Mouse (Mus musculus) Patski (cell line): Measurements from ENCODE around the gene Tnrc6c. TPM values are rescaled to one million over a fixed set of nuclear protein-coding genes. Genes with fewer than 3 reads are reported as not detected.

ENCODE experiments used
- ATAC-seq: fragments of 100-300 bp; one replicate; pipeline ENCODE4 v1.8.0; 2021
- CTCF ChIA-PET: fragments of 350-600 bp; sonication (Branson Sonifier 250); formaldehyde crosslinking; loops from one replicate; lab custom pipeline; 2022; ENCODE audit warnings: inconsistent platforms; lab: Charles Lee
- POLR2A ChIA-PET: fragments of 350-600 bp; sonication (Branson Sonifier 250); formaldehyde crosslinking; loops from one replicate; lab custom pipeline; 2022; ENCODE audit warnings: antibody characterized with exemption, inconsistent platforms; lab: Charles Lee
- DNase-seq: peaks from one replicate; pipeline ENCODE4 v3.0.0-alpha.2; 2011; ENCODE audit warnings: low read depth, low spot score
- H3K27me3 ChIP-seq: fragments of 371-371 bp; one replicate; pipeline ENCODE4 v1.5.1; 2021
- CTCF ChIP-seq: fragments of 100-300 bp; IDR thresholded peaks from one replicate; pipeline ENCODE4 v1.5.1; 2021
- in situ Hi-C: fragments of 300-500 bp; cut with MboI; formaldehyde crosslinking; loops from 3 replicates; pipeline ENCODE4 v1.11.1; 2018; ENCODE audit warnings: low pct_unique_long_range_greater_than_20kb, mixed read lengths
- polyA plus RNA-seq: library from polyadenylated mRNA; unstranded; gene quantifications from one replicate; pipeline ENCODE4 v1.2.3, GENCODE M21; 2021

Gene Tnrc6c
- polyA plus RNA-seq, 1 experiment from 2014 or later, result 21.1 TPM

DNA sequence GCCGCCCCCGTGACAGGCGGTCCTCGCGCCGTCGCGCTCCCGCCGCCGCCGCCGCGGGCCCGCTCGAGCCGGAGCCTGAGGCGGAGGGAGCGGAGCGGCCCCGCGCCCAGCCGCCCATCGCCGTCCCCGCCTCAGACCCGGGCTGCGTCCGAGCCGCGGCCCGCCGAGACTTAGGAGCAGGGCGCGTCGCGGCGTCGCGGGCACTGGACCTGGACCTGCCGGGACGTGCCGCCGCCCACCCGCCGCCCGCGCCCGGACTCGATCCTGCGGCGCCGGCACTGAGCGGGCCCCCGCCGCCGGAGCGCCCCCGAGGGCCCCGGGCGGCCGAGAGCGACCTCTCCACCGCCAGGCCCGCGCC is 824 bp downstream of the Tnrc6c start:
- in situ Hi-C loops, result loop anchor here (5.0 kb wide), 1 partner anchor 268 kb away; no protein-coding TSS in a partner anchor
- ATAC-seq, result peak; percentile 18
- ChIA-PET CTCF (interaction anchor here (1.9 kb wide), 1 partner anchor 11 kb away, joined by 6 read pairs; no protein-coding TSS in a partner anchor), POLR2A (interaction anchor here (0.6 to 1.4 kb wide), 8 partner anchors 8 to 270 kb away, joined by 3 to 5 read pairs (median 3); no protein-coding TSS in a partner anchor)
- no peaks in the 10 kb centered on the region for H3K27me3 ChIP-seq
- TF ChIP-seq CTCF, result no peak
- no peak for DNase-seq

DNA sequence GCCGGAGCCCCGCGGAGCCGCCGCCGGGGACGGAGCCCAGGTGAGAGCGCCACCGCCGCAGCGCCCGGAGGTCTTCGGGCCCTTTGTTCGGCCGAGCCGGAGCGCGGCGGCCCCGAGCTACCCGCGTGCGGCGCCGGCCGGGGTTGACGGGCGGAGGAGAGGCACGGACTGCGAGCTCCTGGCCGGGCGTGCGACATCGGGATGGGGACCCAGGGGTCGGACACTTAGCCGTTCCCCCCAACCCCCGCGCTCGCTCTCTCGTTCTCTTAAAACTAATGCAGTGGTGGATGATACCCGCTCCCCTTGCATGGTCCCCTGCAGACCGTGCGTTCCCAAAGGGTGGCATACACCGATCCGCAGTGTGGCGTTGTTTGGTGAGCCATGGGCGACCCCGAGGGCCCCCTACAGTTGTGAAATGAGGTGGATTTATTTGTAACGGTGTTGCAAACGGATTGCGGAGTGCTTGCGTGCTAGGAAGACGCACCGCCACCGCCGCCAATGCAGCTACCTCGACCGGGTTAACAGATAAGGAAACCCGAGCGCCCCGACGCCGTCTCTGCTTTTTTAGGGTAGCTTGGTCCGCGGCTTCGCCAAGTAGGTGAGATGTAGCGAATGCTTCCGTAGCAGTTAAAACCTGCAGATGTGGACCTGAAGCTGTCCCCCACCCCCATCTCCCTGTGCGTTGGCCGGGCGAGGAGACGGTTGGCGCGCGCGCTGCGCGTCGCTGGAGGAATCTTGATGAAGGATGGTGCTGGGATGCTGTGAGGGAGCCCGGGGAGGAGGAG is 1.4 kb downstream of the Tnrc6c start:
- ATAC-seq, result no peak
- ChIA-PET CTCF (interaction anchor here (0.9 kb wide), 1 partner anchor 8 kb away, joined by 3 read pairs; no protein-coding TSS in a partner anchor), POLR2A (interaction anchor here (0.6 to 0.7 kb wide), 3 partner anchors 8 to 271 kb away, joined by 3 read pairs; no protein-coding TSS in a partner anchor)
- DNase-seq, result no peak
- in situ Hi-C loops, result no loop called here
- TF ChIP-seq CTCF, result no peak
- no peaks in the 10 kb centered on the region for H3K27me3 ChIP-seq

DNA sequence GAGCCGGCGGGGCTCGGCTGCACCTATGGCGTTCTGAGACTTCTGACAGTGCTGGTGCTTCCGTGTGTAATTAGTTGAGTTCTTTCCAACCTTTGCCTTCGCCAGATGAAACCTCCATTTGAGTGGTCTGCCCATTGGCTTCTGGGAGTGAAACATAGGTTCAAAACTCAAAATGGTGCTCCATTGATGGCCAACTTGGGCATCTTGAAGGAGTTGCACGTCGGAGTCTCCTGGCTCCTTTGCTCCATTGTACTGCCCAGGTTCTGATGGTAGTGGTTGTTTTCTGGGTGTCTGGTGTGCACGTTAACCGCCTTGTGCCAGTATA is 1.9 kb downstream of the Tnrc6c start:
- no peak for DNase-seq
- no peak for TF ChIP-seq CTCF
- H3K27me3 ChIP-seq, result no peaks in the 10 kb centered on the region
- in situ Hi-C loops, result no loop called here
- ATAC-seq, result no peak
- ChIA-PET POLR2A (no interaction called here), CTCF (interaction anchor here (0.9 kb wide), 1 partner anchor 8 kb away, joined by 3 read pairs; no protein-coding TSS in a partner anchor)

DNA sequence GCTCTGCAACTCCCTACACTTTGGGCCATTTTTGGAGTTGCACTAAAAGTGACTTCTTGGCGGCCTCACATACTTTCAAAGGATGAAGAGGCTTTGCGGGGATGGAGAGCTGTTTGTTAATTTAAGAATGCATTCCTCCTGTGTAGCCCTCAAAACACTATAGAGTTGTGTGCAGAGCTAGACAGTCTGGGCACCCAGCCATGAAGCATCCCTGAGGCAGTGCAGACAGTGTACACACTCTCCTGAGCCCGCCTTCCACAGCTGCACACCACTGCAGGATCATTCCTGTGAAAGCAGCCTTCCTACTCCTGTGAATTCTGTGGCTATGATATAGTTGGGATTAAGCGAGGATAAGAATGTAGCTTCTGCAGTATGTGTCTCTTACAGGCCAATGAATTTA is 4.9 kb downstream of the Tnrc6c start:
- CTCF ChIA-PET, result interaction anchor here (1.0 to 1.3 kb wide), 2 partner anchors 9 to 18 kb away, joined by 3 read pairs; no protein-coding TSS in a partner anchor
- ATAC-seq (no peak), DNase-seq (no peak)
- in situ Hi-C loops, result no loop called here
- no peak for TF ChIP-seq CTCF
- POLR2A ChIA-PET, result interaction anchor here (0.6 to 0.7 kb wide), 2 partner anchors 8 to 247 kb away, joined by 3 to 4 read pairs; no protein-coding TSS in a partner anchor
- H3K27me3 ChIP-seq, result no peaks in the 10 kb centered on the region

DNA sequence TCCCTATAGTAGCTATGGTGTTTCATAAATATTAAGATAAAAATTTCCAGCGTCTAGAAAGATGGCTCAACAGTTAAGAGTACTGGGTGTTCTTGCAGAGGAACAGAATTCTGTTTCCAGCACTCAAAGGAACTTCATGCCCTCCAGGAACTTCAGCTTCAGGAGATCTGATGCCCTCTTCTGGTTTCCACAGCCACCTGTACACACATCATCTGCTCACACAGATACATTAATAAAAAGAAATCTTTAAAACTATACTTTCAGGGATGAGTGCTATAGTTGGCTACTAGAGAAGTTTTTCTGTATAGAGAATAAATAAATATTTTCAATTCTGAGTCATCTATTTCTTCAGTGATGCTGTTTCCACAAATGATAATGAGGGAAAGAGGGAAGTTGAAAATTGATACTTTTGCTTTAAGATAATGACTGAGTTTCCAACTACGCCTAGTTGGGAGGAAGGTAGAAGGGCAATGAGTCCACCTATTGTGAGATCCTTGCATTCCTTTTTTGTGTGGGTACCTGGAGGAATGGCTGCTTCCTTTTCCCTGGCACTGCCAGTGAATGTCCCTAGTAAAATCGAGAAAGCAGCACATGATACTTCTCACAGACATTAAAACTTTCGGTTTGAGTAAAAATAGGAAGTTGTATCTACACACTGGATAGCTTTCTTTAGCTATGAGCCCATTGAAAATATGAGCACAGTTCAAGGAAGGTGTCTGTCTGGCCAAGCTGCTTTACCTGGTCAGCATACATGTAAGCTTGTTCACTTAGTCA is 9.1 kb downstream of the Tnrc6c start:
- POLR2A ChIA-PET, result interaction anchor here (0.8 to 1.1 kb wide), 2 partner anchors 8 to 22 kb away, joined by 3 to 9 read pairs; no protein-coding TSS in a partner anchor
- in situ Hi-C loops, result no loop called here
- CTCF ChIA-PET, result interaction anchor here (0.7 kb wide), 1 partner anchor 8 kb away, joined by 3 read pairs; no protein-coding TSS in a partner anchor
- no peak for TF ChIP-seq CTCF
- ATAC-seq (no peak), DNase-seq (no peak)
- H3K27me3 ChIP-seq, result no peaks in the 10 kb centered on the region

DNA sequence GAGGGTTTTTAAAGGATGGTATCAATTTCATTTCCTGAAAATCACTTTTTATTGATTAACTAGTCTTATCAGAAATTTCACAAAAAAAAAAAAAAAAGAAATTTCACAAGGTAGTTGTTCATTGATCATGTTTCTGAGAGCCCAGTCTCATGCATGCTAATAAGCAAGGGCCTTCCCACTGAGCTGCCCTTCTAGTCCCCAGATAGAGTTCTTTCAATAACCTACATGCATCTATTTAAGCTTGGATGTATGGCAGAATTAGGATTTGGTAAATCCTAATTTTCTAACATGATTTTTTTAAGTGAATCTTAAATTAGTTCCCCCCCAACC is 9.7 kb downstream of the Tnrc6c start:
- ChIA-PET CTCF (interaction anchor here (0.7 kb wide), 1 partner anchor 8 kb away, joined by 3 read pairs; no protein-coding TSS in a partner anchor), POLR2A (interaction anchor here (0.8 to 1.1 kb wide), 2 partner anchors 9 to 22 kb away, joined by 3 to 9 read pairs; no protein-coding TSS in a partner anchor)
- no peak for DNase-seq
- in situ Hi-C loops, result no loop called here
- ATAC-seq, result no peak
- H3K27me3 ChIP-seq, result no peaks in the 10 kb centered on the region
- TF ChIP-seq CTCF, result no peak

DNA sequence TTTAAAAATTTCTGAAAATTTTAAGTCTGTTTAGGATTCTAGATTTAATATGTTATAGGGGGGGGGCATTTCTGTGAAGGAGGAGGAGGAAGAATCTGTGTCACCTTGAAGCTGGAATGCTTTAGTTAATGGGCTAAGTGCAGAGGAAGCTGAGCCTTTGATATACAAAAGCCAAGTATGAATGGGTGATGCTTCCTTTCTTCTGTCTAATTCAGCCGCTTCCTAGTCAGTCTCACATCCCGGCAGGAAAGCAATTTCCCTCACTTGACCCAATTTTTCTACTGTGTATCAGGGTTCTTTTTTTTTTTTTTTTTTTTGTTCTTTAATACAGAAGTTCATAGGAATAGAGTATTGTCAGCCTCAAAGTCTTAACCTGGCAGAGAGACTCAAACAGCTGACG is 11.1 kb downstream of the Tnrc6c start:
- CTCF ChIA-PET, result interaction anchor here (1.5 kb wide), 1 partner anchor 10 kb away, joined by 3 read pairs; no protein-coding TSS in a partner anchor
- POLR2A ChIA-PET, result interaction anchor here (0.6 kb wide), 1 partner anchor 15 kb away, joined by 3 read pairs; no protein-coding TSS in a partner anchor
- in situ Hi-C loops, result no loop called here
- no peaks in the 10 kb centered on the region for H3K27me3 ChIP-seq
- DNase-seq, result no peak
- no peak for TF ChIP-seq CTCF
- ATAC-seq, result no peak

DNA sequence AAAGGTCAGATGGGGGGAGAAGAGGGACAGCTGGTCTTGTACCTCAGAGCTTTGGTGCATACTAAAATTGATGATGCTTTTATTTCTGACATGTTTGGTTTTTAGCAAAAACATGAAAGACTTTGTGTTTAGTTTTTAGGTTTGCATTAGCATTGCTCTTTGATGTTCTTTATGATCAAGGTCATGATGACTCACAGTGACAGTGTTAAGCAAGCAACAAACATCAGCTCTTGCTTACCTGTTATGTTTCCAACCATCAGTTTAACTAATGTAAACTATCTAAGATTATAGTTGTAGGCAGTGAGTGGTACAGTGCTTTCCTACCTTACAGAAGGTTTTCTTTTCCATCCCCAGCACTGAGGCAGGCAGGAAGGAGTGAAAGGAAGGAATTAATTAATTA is 12.5 kb downstream of the Tnrc6c start:
- CTCF ChIA-PET, result no interaction called here
- in situ Hi-C loops, result no loop called here
- no peak for TF ChIP-seq CTCF
- POLR2A ChIA-PET, result no interaction called here
- DNase-seq (no peak), ATAC-seq (no peak)
- H3K27me3 ChIP-seq, result no peaks in the 10 kb centered on the region

DNA sequence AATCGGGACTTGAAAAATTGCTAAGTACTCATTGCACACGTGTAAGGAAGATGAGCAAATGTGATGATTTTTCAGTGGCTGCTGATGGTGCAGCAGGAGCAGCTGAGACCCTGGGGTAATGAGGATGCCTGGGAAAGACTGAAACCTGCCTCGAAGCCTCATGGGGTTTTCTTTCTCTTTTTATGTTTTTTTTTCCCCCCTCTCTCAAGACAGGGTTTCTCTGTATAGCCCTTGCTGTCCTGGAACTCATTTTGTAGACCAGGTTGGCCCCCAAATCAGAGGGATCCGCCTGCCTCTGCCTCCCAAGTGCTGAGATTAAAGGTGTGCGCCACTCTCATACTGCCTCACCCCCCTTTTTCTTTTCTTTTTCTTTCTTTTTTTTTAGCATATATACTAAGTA is 13.1 kb downstream of the Tnrc6c start:
- POLR2A ChIA-PET, result no interaction called here
- in situ Hi-C loops, result no loop called here
- ATAC-seq (no peak), DNase-seq (no peak)
- CTCF ChIA-PET, result no interaction called here
- H3K27me3 ChIP-seq, result no peaks in the 10 kb centered on the region
- TF ChIP-seq CTCF, result no peak

DNA sequence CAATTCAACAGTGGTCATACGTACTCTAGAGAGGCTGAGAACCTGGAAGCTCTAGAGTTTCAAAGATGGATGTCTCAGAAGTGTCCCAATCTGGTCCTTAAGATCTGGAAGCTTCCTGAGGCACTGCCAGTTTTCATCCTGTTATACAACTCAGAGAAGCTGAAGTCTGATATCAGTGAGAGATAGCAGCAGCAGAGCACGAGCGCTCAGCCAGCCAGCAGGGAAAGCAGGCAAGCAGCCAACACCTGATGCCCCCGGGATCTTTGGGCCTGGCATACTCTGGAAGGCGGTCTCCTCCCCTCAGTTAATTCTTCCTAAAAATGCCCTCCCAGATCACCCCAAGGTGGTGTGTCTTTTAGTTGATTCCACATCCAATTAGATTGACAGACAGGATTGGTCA is 13.7 kb downstream of the Tnrc6c start:
- in situ Hi-C loops, result no loop called here
- no peak for TF ChIP-seq CTCF
- DNase-seq, result no peak
- POLR2A ChIA-PET, result interaction anchor here (0.6 kb wide), 1 partner anchor 583 kb away, joined by 3 read pairs; no protein-coding TSS in a partner anchor
- CTCF ChIA-PET, result interaction anchor here (1.4 kb wide), 1 partner anchor 8 kb away, joined by 3 read pairs; no protein-coding TSS in a partner anchor
- ATAC-seq, result no peak
- H3K27me3 ChIP-seq, result no peaks in the 10 kb centered on the region
